Mouse (Mus musculus) lung, embryonic 16.5 days (tissue): Measurements from ENCODE around the gene Gm7138. TPM values are rescaled to one million over a fixed set of nuclear protein-coding genes. Genes with fewer than 3 reads are reported as not detected.
"Not testable (repeated sequence)": the region's sequence is repeated elsewhere in the genome, so short reads cannot be mapped to it uniquely, and the experiment has no call there.

Source experiments
- ATAC-seq: fragments of 200-750 bp; cut with Nextera tagmentation; 2 replicates; pipeline ENCODE4 v1.8.0; 2017; ENCODE audit warnings: low read depth, mild to moderate bottlenecking, moderate library complexity
- H3K27ac ChIP-seq: fragments of 300-500 bp; sonication (generic); 2 replicates; pipeline ENCODE4 v1.5.1; 2014; ENCODE audit warnings: mild to moderate bottlenecking, control low read depth, low read length
- H3K27me3 ChIP-seq: fragments of 300-500 bp; sonication (generic); 2 replicates; pipeline ENCODE4 v1.6.1; 2014; ENCODE audit warnings: low read depth, low read length, mixed read lengths; ENCODE audit not compliant: control insufficient read depth, insufficient read depth
- H3K36me3 ChIP-seq: fragments of 300-500 bp; sonication (generic); 2 replicates; pipeline ENCODE4 v1.6.1; 2014; ENCODE audit warnings: low read length; ENCODE audit not compliant: control insufficient read depth, insufficient read depth
- H3K4me1 ChIP-seq: fragments of 300-500 bp; sonication (generic); replicated peaks from 2 replicates; pipeline ENCODE4 v1.6.1; 2014; ENCODE audit warnings: low read length, mixed read lengths; ENCODE audit not compliant: control insufficient read depth, insufficient read depth
- H3K4me2 ChIP-seq: fragments of 300-500 bp; sonication (generic); 2 replicates; pipeline ENCODE4 v1.6.1; 2014; ENCODE audit warnings: low read depth, low read length, control low read depth
- H3K4me3 ChIP-seq: fragments of 300-500 bp; sonication (generic); 2 replicates; pipeline ENCODE4 v1.5.1; 2014; ENCODE audit warnings: mild to moderate bottlenecking, low read length, control low read depth
- H3K9ac ChIP-seq: fragments of 300-500 bp; sonication (generic); 2 replicates; pipeline ENCODE4 v1.6.1; 2014; ENCODE audit warnings: low read length, control low read depth
- H3K9me3 ChIP-seq: fragments of 300-500 bp; sonication (generic); 2 replicates; pipeline ENCODE4 v1.6.1; 2016; ENCODE audit warnings: low read length; ENCODE audit not compliant: control insufficient read depth
- WGBS: fragments of 180-500 bp; shearing (Covaris S2); extraction: QIAGEN DNeasy Blood & Tissue Kit; methylation state at CpG from one replicate; pipeline ENCODE4 v1.1.7; 2014; 5-methylcytosine and 5-hydroxymethylcytosine counted together
- polyA plus RNA-seq: library from polyadenylated mRNA; unstranded; fragments of >200 nt; fragmentation: Nextera tagmentation; extraction: Ambion mirVana; gene quantifications from 2 replicates; pipeline ENCODE4 v1.2.1, GENCODE M21; 2015

Gm7138 gene
- polyA plus RNA-seq, 1 experiment from 2014 or later: not detected

GRCm38 (mm10) chr10:77797677-77798076, 20.9 kb upstream of the Gm7138 start:
- no peak overlapping the region for H3K27ac ChIP-seq
- H3K4me3 ChIP-seq: no peak overlapping the region
- WGBS: 8% methylated on average over 3 of the region's 3 CpGs
- no peaks in the 10 kb centered on the region for H3K9me3 ChIP-seq
- H3K4me1 ChIP-seq: no peaks in the 10 kb centered on the region
- H3K36me3 ChIP-seq: no peaks in the 10 kb centered on the region
- no peak for ATAC-seq
- no peak overlapping the region for H3K9ac ChIP-seq
- H3K4me2 ChIP-seq: no peak overlapping the region
- H3K27me3 ChIP-seq: no peaks in the 10 kb centered on the region

- H3K27me3 ChIP-seq: no peaks in the 10 kb centered on the region
- H3K27ac ChIP-seq: no peak within 1 kb of the TSS
- H3K4me3 ChIP-seq: no peak within 1 kb of the TSS
- ATAC-seq: no peak
- no peaks in the 10 kb centered on the region for H3K4me1 ChIP-seq
- H3K9ac ChIP-seq: no peak within 1 kb of the TSS
- 46% methylated on average over 2 of the region's 2 CpGs for WGBS
- H3K9me3 ChIP-seq: no peaks in the 10 kb centered on the region
- H3K4me2 ChIP-seq: no peak within 1 kb of the TSS
- no peaks in the 10 kb centered on the region for H3K36me3 ChIP-seq
These were observed 18.2 kb upstream of the Gm7138 start, which contains the start of gene Gm9639 for GRCm38 (mm10) chr10:77794976-77795375. Gene Gm9639 (minus strand): TSS chr10:77795076.

- Histone ChIP-seq H3K9me3 (no peaks in the 10 kb centered on the region), H3K36me3 (no peaks in the 10 kb centered on the region), H3K9ac (no peak overlapping the region), H3K4me2 (no peak overlapping the region), H3K4me3 (no peak overlapping the region), H3K4me1 (no peaks in the 10 kb centered on the region), H3K27me3 (no peaks in the 10 kb centered on the region), H3K27ac (no peak overlapping the region)
- ATAC-seq: no peak
- 66% methylated on average over 2 of the region's 2 CpGs for WGBS
These were observed 11.9 kb upstream of the Gm7138 start for GRCm38 (mm10) chr10:77788621-77789020.

GRCm38 (mm10) chr10:77787876-77788275, 11.1 kb upstream of the Gm7138 start, which contains the start of gene Gm7137:
Gene Gm7137 (minus strand): TSS chr10:77788200.
- not testable (repeated sequence) for H3K4me3 ChIP-seq, H3K27me3 ChIP-seq, H3K4me1 ChIP-seq, H3K36me3 ChIP-seq, ATAC-seq, H3K4me2 ChIP-seq, H3K9ac ChIP-seq, H3K9me3 ChIP-seq, H3K27ac ChIP-seq
- no CpG with 5 or more reads among the region's 1 CpGs for WGBS

- 100% methylated on average over 1 of the region's 3 CpGs for WGBS
- not testable (repeated sequence) for H3K27ac ChIP-seq, H3K4me2 ChIP-seq, H3K4me3 ChIP-seq, H3K9me3 ChIP-seq, H3K36me3 ChIP-seq, H3K4me1 ChIP-seq, H3K9ac ChIP-seq, ATAC-seq, H3K27me3 ChIP-seq
These were observed 6.7 kb upstream of the Gm7138 start for GRCm38 (mm10) chr10:77783396-77783795.

- ATAC-seq, H3K9ac ChIP-seq, H3K27ac ChIP-seq, H3K4me2 ChIP-seq, H3K9me3 ChIP-seq, H3K4me1 ChIP-seq, H3K36me3 ChIP-seq, H3K27me3 ChIP-seq, H3K4me3 ChIP-seq: not testable (repeated sequence)
- WGBS: 29% methylated on average over 1 of the region's 1 CpGs
These were observed 5.7 kb upstream of the Gm7138 start, which contains the start of gene Gm3250 for GRCm38 (mm10) chr10:77782442-77782841. Gene Gm3250 (minus strand): TSS chr10:77782542.

GRCm38 (mm10) chr10:77772142-77772541, 4.6 kb downstream of the Gm7138 start:
- not testable (repeated sequence) for H3K4me1 ChIP-seq, H3K4me2 ChIP-seq, H3K36me3 ChIP-seq, H3K27ac ChIP-seq, ATAC-seq, H3K4me3 ChIP-seq, H3K27me3 ChIP-seq, H3K9ac ChIP-seq, H3K9me3 ChIP-seq
- WGBS: 60% methylated on average over 1 of the region's 3 CpGs

- not testable (repeated sequence) for H3K36me3 ChIP-seq, H3K4me1 ChIP-seq, H3K9me3 ChIP-seq, H3K27me3 ChIP-seq, ATAC-seq, H3K4me2 ChIP-seq, H3K4me3 ChIP-seq, H3K9ac ChIP-seq, H3K27ac ChIP-seq
- WGBS: no CpG with 5 or more reads among the region's 1 CpGs
These were observed 5.5 kb downstream of the Gm7138 start, which contains the start of gene Gm3238 for GRCm38 (mm10) chr10:77771225-77771624. Gene Gm3238 (minus strand): TSS chr10:77771325.

GRCm38 (mm10) chr10:77769727-77770126, 7.0 kb downstream of the Gm7138 start:
- Histone ChIP-seq H3K27me3 (no peaks in the 10 kb centered on the region), H3K4me2 (no peak overlapping the region), H3K4me3 (no peak overlapping the region), H3K36me3 (no peaks in the 10 kb centered on the region), H3K27ac (no peak overlapping the region), H3K4me1 (no peaks in the 10 kb centered on the region), H3K9me3 (no peaks in the 10 kb centered on the region), H3K9ac (no peak overlapping the region)
- WGBS: 86% methylated on average over 1 of the region's 1 CpGs
- no peak for ATAC-seq

- ATAC-seq, H3K27ac ChIP-seq, H3K9ac ChIP-seq: not testable (repeated sequence)
These were observed 17.2 kb downstream of the Gm7138 start, which contains the start of gene Gm3233 for GRCm38 (mm10) chr10:77759582-77759981. Gene Gm3233 (minus strand): TSS chr10:77759682.

More at GRCm38 (mm10) chr10:77759582-77759981, 17.2 kb downstream of the Gm7138 start, which contains the start of gene Gm3233:
- H3K4me2 ChIP-seq, H3K27me3 ChIP-seq, H3K4me1 ChIP-seq, H3K9me3 ChIP-seq, H3K36me3 ChIP-seq, H3K4me3 ChIP-seq: not testable (repeated sequence)
- WGBS: no CpG with 5 or more reads among the region's 1 CpGs
